Mouse (Mus musculus) spleen, postnatal 14 days (tissue): ENCODE measurements around the gene Slc4a2.
A peak's percentile ranks its signal among the peaks of the same experiment; 100 is the strongest.

Experiments
- DNase-seq, 2 experiments: peaks; one replicate each; pipeline ENCODE4 v3.0.0; 2021 to 2022; ENCODE audit warnings: low spot score in 2 of 2

The Slc4a2 gene

GRCm38 (mm10) chr5:24466762-24467161 is 43.1 kb downstream of the Slc4a2 start:
- DNase-seq: no peak

GRCm38 (mm10) chr5:24470600-24470999 is 47.0 kb downstream of the Slc4a2 start:
- DNase-seq: peak; percentile 48 to 64

GRCm38 (mm10) chr5:24472884-24473619 is 49.4 kb downstream of the Slc4a2 start:
- DNase-seq: no peak

DNA sequence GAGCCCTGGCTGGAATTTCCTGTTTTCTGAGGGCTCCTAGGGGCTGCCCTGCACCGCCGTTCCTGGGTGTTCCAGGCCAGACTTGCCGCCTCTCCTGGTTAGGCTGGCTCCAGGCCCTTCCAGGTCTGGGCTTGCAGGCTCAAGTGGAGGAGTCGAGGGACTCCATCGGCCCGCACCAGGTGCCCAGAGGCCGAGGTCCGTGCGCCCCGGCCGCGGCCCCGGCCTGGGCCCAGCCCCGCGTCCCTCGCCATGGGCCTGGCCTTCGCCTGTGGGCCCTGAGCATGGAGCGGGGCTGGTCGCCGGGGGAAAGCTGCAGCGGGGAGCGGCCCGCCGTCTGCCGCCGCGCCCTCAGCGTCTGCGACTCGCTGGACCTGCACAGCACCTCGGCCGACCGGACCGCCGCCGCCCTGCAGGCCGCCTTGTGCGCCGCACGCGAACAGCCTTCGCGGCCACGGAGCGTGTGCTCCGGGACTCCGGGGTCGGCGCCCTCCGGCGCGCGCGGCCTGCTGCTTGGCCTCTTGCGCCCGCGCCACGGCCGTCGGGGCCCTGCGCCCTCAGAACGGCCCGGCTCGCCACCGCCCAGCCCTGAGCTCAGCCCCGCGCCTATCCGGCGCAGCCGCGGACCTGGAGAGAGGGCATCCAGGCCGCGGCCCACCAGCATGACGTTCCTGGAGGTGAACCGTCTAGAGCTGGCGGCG is 50.5 kb downstream of the Slc4a2 start:
- no peak for DNase-seq

GRCm38 (mm10) chr5:24474723-24475261 is 51.2 kb downstream of the Slc4a2 start:
- no peak for DNase-seq

GRCm38 (mm10) chr5:24475476-24476241 is 52.0 kb downstream of the Slc4a2 start:
- no peak for DNase-seq

DNA sequence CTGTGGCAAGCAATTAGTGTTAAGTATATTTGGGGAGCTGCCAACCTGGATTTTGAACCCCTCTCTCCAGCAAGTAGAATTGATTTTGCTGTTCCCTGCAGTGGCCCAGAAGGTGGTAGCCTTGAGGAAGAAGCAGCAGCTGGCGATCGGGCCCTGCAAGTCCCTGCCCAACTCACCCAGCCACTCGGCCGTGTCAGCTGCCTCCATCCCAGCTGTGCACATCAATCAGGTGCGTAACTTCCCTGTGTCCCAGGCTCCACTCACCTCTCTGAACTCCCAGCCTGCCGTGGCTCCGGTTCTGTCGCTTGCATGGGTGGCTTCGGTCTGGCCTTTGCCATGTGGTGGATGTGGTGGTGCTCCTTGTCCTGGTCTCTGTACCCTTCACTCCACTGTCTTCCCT is 54.3 kb downstream of the Slc4a2 start:
- no peak for DNase-seq

GRCm38 (mm10) chr5:24481647-24482046 is 58.0 kb downstream of the Slc4a2 start:
- peak in 1 of 2 experiments; percentile 30 for DNase-seq

DNA sequence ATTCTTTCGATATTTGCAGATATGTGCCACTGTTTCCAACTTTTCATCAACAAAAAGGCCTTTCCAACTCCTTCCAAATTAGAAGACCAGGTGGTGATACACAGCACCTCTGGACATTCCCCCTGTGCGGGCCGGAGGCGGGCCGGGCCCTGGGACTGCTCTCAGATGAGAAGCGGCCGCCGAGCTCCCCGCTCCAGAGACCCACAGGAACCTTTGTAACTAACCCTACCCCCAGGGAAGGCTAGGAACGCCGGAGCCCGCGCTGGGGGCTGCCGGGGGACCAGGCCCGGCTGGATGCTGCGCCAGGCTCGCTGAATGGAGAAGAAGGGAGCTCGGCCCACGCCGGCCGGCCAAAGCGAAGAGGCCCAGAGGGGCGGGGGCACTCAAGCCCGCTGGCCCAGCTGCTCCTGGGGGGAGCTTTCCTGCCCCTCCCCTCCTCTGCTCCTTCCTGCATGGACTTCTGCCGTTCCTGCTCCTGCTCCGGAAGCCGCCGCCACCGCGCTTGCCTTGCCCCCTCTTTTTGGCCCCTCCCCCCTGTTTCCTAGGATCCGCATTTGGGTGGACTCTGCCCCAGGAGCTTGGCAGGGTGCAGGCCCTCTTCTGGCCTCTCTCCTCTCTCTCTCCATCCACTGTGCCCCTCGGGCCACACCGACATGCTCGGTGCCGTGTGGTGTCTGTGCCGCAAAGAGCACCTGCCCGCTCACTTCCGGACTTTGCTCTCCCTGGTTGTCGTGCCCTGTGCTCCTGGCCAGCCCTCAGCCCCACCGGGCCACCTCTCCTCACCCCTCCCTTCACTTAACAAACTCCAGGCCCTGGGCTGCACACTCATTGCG is 58.8 kb downstream of the Slc4a2 start:
- no peak for DNase-seq

DNA sequence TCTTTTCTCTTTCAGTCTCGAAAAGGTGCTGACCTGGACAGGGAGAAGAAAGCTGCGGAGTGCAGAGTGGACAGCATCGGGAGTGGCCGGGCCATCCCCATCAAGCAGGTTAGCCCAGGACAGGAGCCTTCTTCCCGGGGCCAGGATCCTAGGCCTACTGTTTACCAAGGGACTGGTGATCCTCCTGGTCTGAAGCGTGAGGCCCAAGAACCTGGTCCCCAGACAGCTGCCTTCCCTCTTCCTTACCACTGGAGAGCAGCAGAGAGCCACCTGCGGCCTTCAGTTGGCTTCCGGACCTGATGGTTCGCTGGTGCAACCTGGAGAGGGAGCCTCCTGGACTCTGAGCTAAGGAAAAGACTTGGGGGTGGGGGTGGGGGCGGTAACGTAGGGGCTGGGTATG is 59.7 kb downstream of the Slc4a2 start:
- DNase-seq: peak in 1 of 2 experiments; percentile 21

GRCm38 (mm10) chr5:24484963-24485362 is 61.3 kb downstream of the Slc4a2 start:
- no peak for DNase-seq

GRCm38 (mm10) chr5:24486097-24486496 is 62.5 kb downstream of the Slc4a2 start:
- peak; percentile 50 to 68 for DNase-seq

DNA sequence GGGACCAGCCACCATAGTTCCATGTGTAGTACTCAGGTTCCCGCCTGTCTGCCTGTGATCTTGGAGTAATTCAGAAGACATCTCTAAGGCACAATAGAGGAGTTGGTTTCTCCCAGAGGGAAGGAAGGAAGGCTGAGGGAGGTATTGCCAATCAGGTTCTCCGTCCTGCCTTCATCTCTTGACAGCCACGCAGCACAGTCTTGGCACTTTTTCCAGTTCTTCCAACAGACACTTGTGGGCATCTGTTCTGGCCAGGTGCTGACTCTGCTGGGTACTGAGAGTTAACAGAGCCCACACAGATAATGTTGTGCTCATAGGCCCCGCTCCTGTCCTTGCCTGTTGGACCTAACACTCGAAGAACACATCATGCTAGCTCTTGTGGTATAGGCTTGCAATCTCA is 63.1 kb downstream of the Slc4a2 start:
- no peak for DNase-seq

GRCm38 (mm10) chr5:24490413-24490920 is 66.8 kb downstream of the Slc4a2 start:
- DNase-seq: no peak
